Mouse (Mus musculus) lung, adult 10 weeks (tissue): ENCODE measurements around the gene Gm17124. TPM values are rescaled to one million over a fixed set of nuclear protein-coding genes. Genes with fewer than 3 reads are reported as not detected.

ENCODE experiments used
- polyA plus RNA-seq: library from polyadenylated mRNA; stranded (reverse); fragments of 350-450 nt; fragmentation: Illumina TruSeq; extraction: RNeasy Lipid Tissue Mini Kit (QIAGEN cat#74804); gene quantifications from one replicate; pipeline ENCODE4 v1.2.3, GENCODE M21; 2014; ENCODE audit warnings: low read depth, low replicate concordance; ENCODE audit not compliant: insufficient read depth

The Gm17124 gene
- not detected for polyA plus RNA-seq

GRCm38 (mm10) chr14:42599782-42600181, at the start of gene Gm17124:
Gene Gm17124 (minus strand): TSS chr14:42599882.

GRCm38 (mm10) chr14:42641817-42642216, 42.1 kb upstream of the Gm17124 start, which contains the start of gene Gm3633:
Gene Gm3633 (minus strand): TSS chr14:42641917.

Other genes starting within 250 kb of the Gm17124 start
- not detected for gene Gm8005, start 160.2 kb downstream of the Gm17124 start, polyA plus RNA-seq
- not detected for gene Gm8011, start 136.0 kb downstream of the Gm17124 start, polyA plus RNA-seq
- gene Gm8020, start 97.5 kb downstream of the Gm17124 start, polyA plus RNA-seq, result not detected
- not detected for gene Gm8024, start 75.6 kb downstream of the Gm17124 start, polyA plus RNA-seq
- gene Gm3633, start 42.0 kb upstream of the Gm17124 start, polyA plus RNA-seq, result not detected
- not detected for gene Gm10378, start 56.1 kb upstream of the Gm17124 start, polyA plus RNA-seq
- not detected for gene Gm3015, start 168.9 kb upstream of the Gm17124 start, polyA plus RNA-seq
- not detected for gene Gm10377, start 198.1 kb upstream of the Gm17124 start, polyA plus RNA-seq